Mouse (Mus musculus) liver, embryonic 15.5 days (tissue): ENCODE measurements around the gene Gm20696. TPM values are rescaled to one million over a fixed set of nuclear protein-coding genes. Genes with fewer than 3 reads are reported as not detected.

Experiments used
- ATAC-seq: fragments of 200-750 bp; cut with Nextera tagmentation; 2 replicates; pipeline ENCODE4 v1.8.0; 2017; ENCODE audit warnings: moderate number of reproducible peaks, mild to moderate bottlenecking, moderate library complexity; ENCODE audit not compliant: insufficient read depth
- H3K27ac ChIP-seq: fragments of 300-500 bp; sonication (generic); replicated peaks from 2 replicates; pipeline ENCODE4 v1.5.1; 2015; ENCODE audit warnings: mild to moderate bottlenecking, inconsistent platforms
- H3K27me3 ChIP-seq: fragments of 300-500 bp; sonication (generic); 2 replicates; pipeline ENCODE4 v1.6.1; 2015; ENCODE audit warnings: mild to moderate bottlenecking, inconsistent platforms
- H3K36me3 ChIP-seq: fragments of 300-500 bp; sonication (generic); replicated peaks from 2 replicates; pipeline ENCODE4 v1.6.1; 2015; ENCODE audit warnings: moderate library complexity, mild to moderate bottlenecking, inconsistent platforms
- H3K4me1 ChIP-seq: fragments of 300-500 bp; sonication (generic); replicated peaks from 2 replicates; pipeline ENCODE4 v1.6.1; 2015; ENCODE audit warnings: inconsistent platforms
- H3K4me2 ChIP-seq: fragments of 300-500 bp; sonication (generic); 2 replicates; pipeline ENCODE4 v1.6.1; 2015; ENCODE audit warnings: moderate library complexity, mild to moderate bottlenecking, inconsistent platforms
- H3K4me3 ChIP-seq: fragments of 300-500 bp; sonication (generic); replicated peaks from 2 replicates; pipeline ENCODE4 v1.5.1; 2015; ENCODE audit warnings: mild to moderate bottlenecking, inconsistent platforms
- H3K9ac ChIP-seq: fragments of 300-500 bp; sonication (generic); 2 replicates; pipeline ENCODE4 v1.6.1; 2015; ENCODE audit warnings: moderate library complexity, mild to moderate bottlenecking, inconsistent platforms
- H3K9me3 ChIP-seq: fragments of 300-500 bp; sonication (generic); replicated peaks from 2 replicates; pipeline ENCODE4 v1.6.1; 2016; ENCODE audit warnings: inconsistent platforms
- WGBS: fragments of 180-500 bp; shearing (Covaris S2); methylation state at CpG from one replicate; pipeline ENCODE4 v1.1.7; 2015; ENCODE audit warnings: mixed read lengths; ENCODE audit not compliant: insufficient replicate concordance; 5-methylcytosine and 5-hydroxymethylcytosine counted together
- polyA plus RNA-seq: library from polyadenylated mRNA; unstranded; fragments of >200 nt; fragmentation: Nextera tagmentation; extraction: Ambion mirVana; gene quantifications from 2 replicates; pipeline ENCODE4 v1.2.1, GENCODE M21; 2015

The Gm20696 gene
- polyA plus RNA-seq, 1 experiment from 2014 or later, result 0.75 TPM

DNA sequence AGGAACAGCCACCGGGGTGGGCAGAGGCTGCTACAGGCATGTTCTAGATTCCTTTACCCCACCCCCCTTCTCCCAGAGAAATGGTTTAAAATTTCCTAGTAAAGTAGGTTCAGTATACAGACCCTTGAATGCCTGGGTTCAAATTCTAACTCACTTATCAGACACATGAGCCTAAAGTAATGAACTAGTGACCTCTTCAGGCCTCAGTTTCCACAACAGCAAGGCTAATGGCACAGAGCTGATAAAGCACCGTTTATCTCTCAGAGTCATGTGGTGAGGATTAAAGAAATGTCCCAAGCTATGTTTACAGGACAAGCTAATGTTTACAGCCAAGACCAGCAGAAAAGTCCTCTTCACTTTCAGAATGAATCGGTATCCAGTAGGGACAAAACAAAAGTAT is 173.7 kb downstream of the Gm20696 start:
- Histone ChIP-seq H3K9ac (no peak overlapping the region), H3K27me3 (no peaks in the 10 kb centered on the region), H3K9me3 (no peaks in the 10 kb centered on the region), H3K36me3 (no peaks in the 10 kb centered on the region), H3K4me3 (no peak overlapping the region), H3K27ac (0 out of 2 replicates have a peak overlapping the region, but pooled peaks have one; percentile 30), H3K4me2 (no peak overlapping the region), H3K4me1 (peaks cover 44% of the 10 kb centered on the region)
- 19% methylated on average over 3 of the region's 3 CpGs for WGBS
- 0 out of 2 replicates have a peak, but pooled peaks have one; percentile 45 for ATAC-seq

- no peaks in the 10 kb centered on the region for H3K27me3 ChIP-seq
- no peaks in the 10 kb centered on the region for H3K9me3 ChIP-seq
- no peak overlapping the region for H3K4me3 ChIP-seq
- 0 out of 2 replicates have a peak, but pooled peaks have one; percentile 27 for ATAC-seq
- no peak overlapping the region for H3K27ac ChIP-seq
- 55% methylated on average over 6 of the region's 6 CpGs for WGBS
- peaks cover 39% of the 10 kb centered on the region for H3K4me1 ChIP-seq
- H3K36me3 ChIP-seq, result no peaks in the 10 kb centered on the region
- no peak overlapping the region for H3K9ac ChIP-seq
- H3K4me2 ChIP-seq, result no peak overlapping the region
Observed at GRCm38 (mm10) chr6:99491979-99492544, 174.5 kb downstream of the Gm20696 start.

- no peaks in the 10 kb centered on the region for H3K27me3 ChIP-seq
- no peak overlapping the region for H3K9ac ChIP-seq
- no peaks in the 10 kb centered on the region for H3K36me3 ChIP-seq
- H3K9me3 ChIP-seq, result no peaks in the 10 kb centered on the region
- no peak overlapping the region for H3K4me3 ChIP-seq
- 74% methylated on average over 3 of the region's 3 CpGs for WGBS
- no peak for ATAC-seq
- H3K4me2 ChIP-seq, result no peak overlapping the region
- H3K27ac ChIP-seq, result no peak overlapping the region
- H3K4me1 ChIP-seq, result peaks cover 36% of the 10 kb centered on the region
Observed at GRCm38 (mm10) chr6:99491146-99491545, 175.5 kb downstream of the Gm20696 start.

DNA sequence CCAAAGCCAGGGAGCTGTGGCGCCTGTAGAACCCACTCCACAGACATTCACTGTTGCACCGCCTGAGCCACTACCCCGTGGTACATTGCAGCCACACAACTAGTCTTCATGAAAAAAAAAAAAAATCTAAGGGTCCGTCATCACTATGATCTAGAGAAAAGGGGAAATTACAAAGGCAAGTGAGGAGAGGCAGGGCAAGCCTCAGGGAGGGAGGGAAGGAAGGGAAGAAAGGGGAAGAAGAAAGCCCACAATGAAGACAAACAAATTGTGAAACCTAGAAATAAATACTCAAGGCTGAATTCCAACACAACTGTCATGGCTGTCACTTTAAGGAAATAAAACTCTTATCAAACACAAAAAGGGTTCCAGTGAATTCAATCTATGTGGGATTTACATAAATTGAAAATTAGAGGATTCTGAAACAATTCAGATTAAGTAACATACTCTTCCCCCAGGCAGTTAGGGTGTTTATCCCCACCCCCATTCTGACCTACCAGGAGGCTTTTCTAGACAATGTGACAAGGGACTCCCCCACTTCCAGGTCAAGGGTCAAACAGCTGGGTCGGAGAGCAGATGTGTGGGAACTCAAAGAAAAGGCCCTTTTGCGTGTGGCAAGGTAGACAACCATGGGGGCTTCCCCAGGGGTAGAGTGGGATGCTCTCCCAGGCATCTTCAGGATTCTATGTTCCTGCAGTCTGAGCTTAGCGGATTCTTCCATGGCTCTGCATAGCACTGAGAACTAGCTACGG is 176.5 kb downstream of the Gm20696 start:
- Histone ChIP-seq H3K36me3 (no peaks in the 10 kb centered on the region), H3K9me3 (no peaks in the 10 kb centered on the region), H3K4me3 (no peak overlapping the region), H3K4me2 (no peak overlapping the region; the same call in 1 of the 2 replicates), H3K9ac (no peak overlapping the region), H3K27ac (no peak overlapping the region), H3K27me3 (no peaks in the 10 kb centered on the region), H3K4me1 (peaks cover 39% of the 10 kb centered on the region)
- ATAC-seq, result no peak
- 51% methylated on average over 8 of the region's 8 CpGs for WGBS

- no peaks in the 10 kb centered on the region for H3K9me3 ChIP-seq
- 61% methylated on average over 10 of the region's 10 CpGs for WGBS
- H3K4me2 ChIP-seq, result no peak overlapping the region; the same call in 1 of the 2 replicates
- no peak overlapping the region for H3K4me3 ChIP-seq
- peaks cover 39% of the 10 kb centered on the region for H3K4me1 ChIP-seq
- no peak for ATAC-seq
- H3K9ac ChIP-seq, result no peak overlapping the region
- H3K36me3 ChIP-seq, result no peaks in the 10 kb centered on the region
- H3K27me3 ChIP-seq, result no peaks in the 10 kb centered on the region
- H3K27ac ChIP-seq, result no peak overlapping the region
Observed at GRCm38 (mm10) chr6:99489423-99489822, 177.2 kb downstream of the Gm20696 start.

DNA sequence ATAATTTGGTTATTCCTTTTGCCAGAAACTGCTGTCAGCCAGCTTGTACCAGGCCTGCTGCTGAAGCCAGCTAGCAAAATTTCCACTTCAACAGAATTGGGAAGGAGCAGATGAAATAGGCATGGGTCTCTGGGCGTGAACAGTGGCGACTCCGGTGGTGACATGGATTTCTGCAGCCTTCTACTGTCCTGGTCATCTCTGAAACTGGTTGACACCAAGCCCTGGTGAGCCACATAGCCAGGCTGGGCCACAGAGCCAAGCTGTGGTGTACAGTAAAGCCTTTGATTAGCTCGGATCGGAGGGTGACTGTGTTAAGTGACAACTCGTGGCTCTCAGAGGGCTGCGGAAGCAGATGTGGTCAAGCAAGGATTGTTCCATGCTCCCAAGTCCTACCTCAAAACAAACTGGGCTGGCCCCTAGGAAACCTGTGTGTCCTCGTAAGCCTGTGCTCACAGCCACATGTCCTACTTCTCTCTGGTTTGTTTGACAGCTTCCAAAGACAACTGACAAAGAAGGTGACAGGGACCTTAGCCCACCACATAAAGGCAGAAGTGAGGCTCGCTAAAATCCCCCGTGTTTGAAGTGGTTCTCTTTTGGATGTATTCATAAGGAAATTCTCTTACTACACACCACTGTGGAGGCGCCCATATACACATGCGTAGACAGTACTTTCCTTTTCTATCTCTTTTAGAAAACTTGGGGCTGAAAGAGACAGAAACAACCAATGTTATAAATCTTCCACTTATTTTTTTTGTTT is 180.5 kb downstream of the Gm20696 start:
- WGBS, result 58% methylated on average over 12 of the region's 12 CpGs
- Histone ChIP-seq H3K27ac (0 out of 2 replicates have a peak overlapping the region, but pooled peaks have one; percentile 19), H3K4me3 (no peak overlapping the region), H3K9ac (no peak overlapping the region), H3K9me3 (no peaks in the 10 kb centered on the region), H3K4me2 (no peak overlapping the region), H3K36me3 (no peaks in the 10 kb centered on the region), H3K4me1 (peaks cover 25% of the 10 kb centered on the region), H3K27me3 (no peaks in the 10 kb centered on the region)
- ATAC-seq, result no peak

DNA sequence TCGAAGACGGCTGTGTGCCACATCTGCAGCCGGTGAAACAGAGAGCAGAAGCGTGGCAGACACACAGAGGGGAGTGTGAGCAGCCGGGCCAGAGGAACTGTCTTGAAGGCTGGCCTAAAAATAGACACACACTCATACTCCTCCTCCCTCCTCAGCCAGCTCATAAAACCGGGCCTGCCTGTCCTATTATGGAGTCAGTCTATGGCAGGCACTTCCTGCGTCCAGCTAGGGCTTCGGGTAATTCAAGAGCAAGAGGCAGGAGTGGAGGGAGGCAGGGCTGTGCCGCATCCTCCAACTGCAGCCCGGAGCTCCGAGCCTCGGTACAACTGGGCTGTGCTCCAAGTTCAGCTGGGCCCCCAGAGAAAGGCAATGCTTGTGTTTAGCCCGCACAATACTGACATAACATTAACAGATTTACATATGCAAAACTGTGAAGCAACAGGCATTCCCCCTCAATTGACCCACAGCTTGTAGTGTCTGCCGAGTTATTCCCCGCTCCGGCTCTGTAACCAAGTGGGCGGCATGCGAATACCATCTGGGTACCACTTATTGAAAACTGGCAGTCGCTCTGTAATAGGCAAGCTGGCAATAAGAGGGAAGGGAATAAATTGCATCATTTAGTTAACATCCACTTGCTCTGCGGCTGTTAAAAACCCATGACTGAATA is 181.2 kb downstream of the Gm20696 start:
- Histone ChIP-seq H3K4me2 (0 out of 2 replicates have a peak overlapping the region, but pooled peaks have one; percentile 10), H3K27me3 (no peaks in the 10 kb centered on the region), H3K4me3 (no peak overlapping the region), H3K27ac (peak overlapping the region; percentile 24; the same call in 1 of the 2 replicates), H3K9ac (no peak overlapping the region), H3K36me3 (no peaks in the 10 kb centered on the region), H3K4me1 (peaks cover 19% of the 10 kb centered on the region), H3K9me3 (no peaks in the 10 kb centered on the region)
- WGBS, result 32% methylated on average over 20 of the region's 20 CpGs
- ATAC-seq, result peak; percentile 60

DNA sequence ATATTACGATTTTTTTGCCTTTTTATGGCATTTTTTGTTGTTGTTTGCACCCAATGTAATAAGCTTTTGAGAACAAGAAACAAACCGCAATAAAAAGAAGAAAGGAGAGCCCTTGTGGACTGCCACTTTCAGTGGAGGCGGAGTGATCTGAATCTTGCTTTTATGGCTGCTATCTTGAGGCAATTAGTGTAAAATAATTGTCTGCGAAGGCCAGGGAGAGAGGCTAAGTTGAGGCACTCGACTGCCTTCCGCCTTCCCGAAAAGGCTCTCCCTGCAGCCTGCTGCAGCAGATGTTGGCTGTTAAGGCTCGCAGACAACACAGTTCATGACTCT is 181.7 kb downstream of the Gm20696 start:
- 26% methylated on average over 8 of the region's 8 CpGs for WGBS
- no peak for ATAC-seq
- Histone ChIP-seq H3K4me2 (0 out of 2 replicates have a peak overlapping the region, but pooled peaks have one; percentile 10), H3K27ac (peak overlapping the region; percentile 24; the same call in 1 of the 2 replicates), H3K4me3 (no peak overlapping the region), H3K9me3 (no peaks in the 10 kb centered on the region), H3K9ac (no peak overlapping the region), H3K27me3 (no peaks in the 10 kb centered on the region), H3K4me1 (peaks cover 17% of the 10 kb centered on the region), H3K36me3 (no peaks in the 10 kb centered on the region)

DNA sequence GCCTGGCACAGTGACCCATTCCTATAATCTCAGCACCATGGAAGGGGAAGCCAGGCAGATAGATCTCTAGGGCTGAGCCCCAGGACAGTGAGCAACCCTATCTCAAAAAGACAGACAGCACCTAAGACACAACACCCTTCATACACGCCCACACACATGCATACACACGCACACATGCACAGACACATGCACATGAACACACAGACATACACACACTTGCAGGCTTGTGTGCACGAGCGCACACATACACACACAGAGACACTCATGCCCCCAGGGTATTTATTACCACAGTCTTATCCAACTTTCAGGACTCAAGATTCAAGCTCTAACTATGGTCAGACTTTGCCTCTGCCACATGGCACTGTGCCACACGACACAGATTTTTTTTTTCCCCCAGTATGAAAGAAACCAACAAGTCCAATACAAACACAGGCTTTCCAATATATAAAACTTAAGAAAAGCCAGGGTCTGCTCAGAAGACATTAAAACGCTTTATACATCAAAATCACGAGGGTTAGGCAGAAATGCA is 182.3 kb downstream of the Gm20696 start:
- H3K27ac ChIP-seq, result no peak overlapping the region
- H3K9me3 ChIP-seq, result no peaks in the 10 kb centered on the region
- 62% methylated on average over 7 of the region's 7 CpGs for WGBS
- H3K4me2 ChIP-seq, result no peak overlapping the region
- no peak for ATAC-seq
- H3K27me3 ChIP-seq, result no peaks in the 10 kb centered on the region
- H3K9ac ChIP-seq, result no peak overlapping the region
- H3K36me3 ChIP-seq, result no peaks in the 10 kb centered on the region
- peaks cover 11% of the 10 kb centered on the region for H3K4me1 ChIP-seq
- H3K4me3 ChIP-seq, result no peak overlapping the region

GRCm38 (mm10) chr6:99483556-99483955 is 183.0 kb downstream of the Gm20696 start:
- H3K36me3 ChIP-seq, result no peaks in the 10 kb centered on the region
- H3K9me3 ChIP-seq, result no peaks in the 10 kb centered on the region
- no peak overlapping the region for H3K27ac ChIP-seq
- H3K9ac ChIP-seq, result no peak overlapping the region
- H3K4me2 ChIP-seq, result no peak overlapping the region
- peaks cover 7% of the 10 kb centered on the region; the same call in 1 of the 2 replicates for H3K4me1 ChIP-seq
- 77% methylated on average over 10 of the region's 10 CpGs for WGBS
- H3K27me3 ChIP-seq, result no peaks in the 10 kb centered on the region
- no peak overlapping the region for H3K4me3 ChIP-seq
- ATAC-seq, result no peak
